Mouse (Mus musculus) cerebellum, adult 18-20 months (tissue): ENCODE results near the gene Mpped2.

Source experiments
- DNase-seq, 2 experiments: peaks; one replicate each; pipeline ENCODE4 v3.0.0; 2021

The Mpped2 gene

DNA sequence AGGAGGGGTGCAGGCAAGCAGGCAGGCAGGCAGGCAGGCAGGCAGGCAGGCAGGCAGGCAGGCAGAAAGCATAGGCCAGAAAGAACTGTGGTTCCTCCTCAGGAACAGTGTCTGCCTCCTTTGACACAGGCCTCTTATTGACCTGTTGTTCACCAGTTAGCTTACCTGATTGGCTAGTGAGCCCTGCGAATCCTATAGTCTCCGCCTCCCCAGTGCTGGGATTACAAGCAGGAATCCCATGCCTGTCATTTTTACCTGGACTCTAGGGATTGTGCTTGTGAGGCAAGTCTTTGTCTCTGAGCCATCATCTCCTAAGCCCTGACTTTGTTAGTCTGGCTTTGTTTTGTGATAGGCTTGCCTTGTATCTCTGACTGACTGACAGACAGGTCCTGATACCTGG lies 14.1 kb downstream of the Mpped2 start:
- DNase-seq, result no peak

GRCm38 (mm10) chr2:106710862-106711477 lies 17.9 kb downstream of the Mpped2 start:
- no peak for DNase-seq

GRCm38 (mm10) chr2:106711506-106711905 lies 18.4 kb downstream of the Mpped2 start:
- no peak for DNase-seq

- peak; percentile 23 to 31 for DNase-seq
Observed at GRCm38 (mm10) chr2:106713151-106713550, 20.1 kb downstream of the Mpped2 start.

DNA sequence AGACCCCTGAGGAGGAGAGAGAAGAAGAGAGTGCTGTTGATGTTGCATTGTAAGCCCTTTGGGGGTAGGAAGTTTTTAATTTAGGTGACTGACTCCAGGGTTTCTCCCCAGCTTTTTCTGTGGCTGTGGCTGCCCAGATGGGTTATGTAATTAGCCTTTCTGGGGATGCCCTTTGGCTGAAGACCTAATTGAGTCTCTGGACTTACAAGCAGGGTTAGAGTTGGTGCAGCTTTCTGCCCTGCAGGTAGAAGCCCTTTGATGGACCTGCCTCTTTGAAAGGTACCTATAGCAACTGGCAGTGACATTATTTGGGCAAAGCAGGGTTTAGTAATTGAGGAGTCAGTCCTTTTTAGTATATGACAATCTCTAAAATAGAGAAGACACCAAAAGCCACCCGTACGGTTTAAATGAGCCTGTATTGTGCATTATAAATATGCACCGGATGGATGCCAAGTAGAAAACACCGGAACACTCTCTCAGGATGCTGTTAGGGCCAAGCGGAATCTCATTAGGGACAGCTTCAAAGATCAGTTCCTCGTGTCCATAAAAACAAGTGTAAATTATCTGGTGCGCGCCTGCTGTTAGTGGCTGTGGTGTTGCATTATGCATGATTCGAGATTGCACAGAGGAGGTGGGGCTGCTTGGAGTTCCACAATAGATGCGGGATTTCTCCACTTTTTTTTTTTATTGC lies 22.8 kb downstream of the Mpped2 start:
- DNase-seq, result no peak

- DNase-seq, result no peak
Observed at GRCm38 (mm10) chr2:106716365-106716717, 23.3 kb downstream of the Mpped2 start.

DNA sequence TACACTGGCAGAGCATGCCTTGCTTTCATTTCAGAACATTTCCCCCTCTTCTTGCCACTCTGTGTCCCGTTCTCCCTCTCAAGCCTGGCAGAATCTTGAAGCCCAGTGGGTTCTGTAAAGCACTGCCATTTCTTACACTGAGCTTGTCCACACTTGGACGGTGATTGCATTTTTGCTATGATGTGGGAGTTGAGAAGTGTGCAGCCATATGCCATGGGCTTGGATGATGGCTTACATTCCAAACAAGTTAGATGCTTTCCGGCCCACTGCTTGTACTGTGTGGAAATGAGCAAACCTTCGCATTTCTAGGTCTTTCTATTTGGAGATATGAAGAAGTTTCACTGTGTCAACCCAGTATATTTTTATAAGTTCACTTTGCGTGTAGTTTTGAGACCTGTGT lies 25.8 kb downstream of the Mpped2 start:
- no peak for DNase-seq

GRCm38 (mm10) chr2:106719434-106719833 lies 26.4 kb downstream of the Mpped2 start:
- no peak for DNase-seq

- DNase-seq, result no peak
Observed at GRCm38 (mm10) chr2:106720644-106721043, 27.6 kb downstream of the Mpped2 start.

DNA sequence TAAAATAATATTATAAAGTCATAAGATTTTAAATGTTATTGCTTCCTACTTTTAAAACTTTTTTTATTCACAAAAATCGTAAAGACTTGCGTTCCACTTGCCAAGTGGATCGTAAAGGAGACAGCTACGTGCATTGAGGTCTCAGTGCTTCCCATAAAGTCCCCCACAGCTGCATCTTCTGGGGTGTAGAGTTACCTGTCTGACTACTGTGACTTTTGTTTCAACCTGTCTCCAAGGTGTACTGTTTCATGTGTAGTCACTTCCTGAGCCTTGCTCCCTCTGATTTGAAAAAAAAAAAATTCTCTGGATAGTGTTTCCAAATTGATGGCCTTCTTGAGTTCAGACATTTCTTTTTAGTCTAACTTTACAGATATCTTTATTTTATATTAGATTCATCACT lies 29.0 kb downstream of the Mpped2 start:
- DNase-seq, result no peak

DNA sequence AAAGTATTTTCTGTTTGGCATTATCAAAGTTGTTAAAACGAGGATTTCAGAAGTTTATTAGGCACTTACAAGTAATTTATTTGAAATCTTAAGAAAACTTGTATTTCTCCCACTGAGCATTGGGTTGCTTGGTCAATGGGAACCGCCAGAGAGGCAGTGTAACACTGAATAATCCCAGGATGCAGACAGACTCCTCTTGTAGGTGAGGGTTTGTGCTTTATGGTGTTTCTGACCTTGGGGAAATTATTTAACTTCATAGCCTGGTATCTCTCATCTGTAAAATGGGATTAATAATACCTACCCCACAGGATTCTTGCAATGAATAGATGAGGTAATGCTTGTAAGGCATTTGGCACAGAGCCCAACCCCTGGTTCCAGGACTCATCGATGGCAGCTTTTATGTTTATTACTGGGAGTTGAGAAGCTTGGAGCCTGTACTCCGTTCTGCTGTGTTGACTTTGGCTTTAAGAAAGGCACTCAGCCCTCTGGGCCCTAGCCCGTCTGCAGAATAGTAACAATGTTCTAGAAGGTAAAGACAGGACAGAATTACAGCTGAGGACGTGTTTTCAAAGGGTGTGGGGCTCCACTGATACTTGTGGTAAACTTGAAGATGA lies 37.0 kb downstream of the Mpped2 start:
- DNase-seq, result no peak

- DNase-seq, result no peak
Observed at GRCm38 (mm10) chr2:106730608-106731007, 37.5 kb downstream of the Mpped2 start.

DNA sequence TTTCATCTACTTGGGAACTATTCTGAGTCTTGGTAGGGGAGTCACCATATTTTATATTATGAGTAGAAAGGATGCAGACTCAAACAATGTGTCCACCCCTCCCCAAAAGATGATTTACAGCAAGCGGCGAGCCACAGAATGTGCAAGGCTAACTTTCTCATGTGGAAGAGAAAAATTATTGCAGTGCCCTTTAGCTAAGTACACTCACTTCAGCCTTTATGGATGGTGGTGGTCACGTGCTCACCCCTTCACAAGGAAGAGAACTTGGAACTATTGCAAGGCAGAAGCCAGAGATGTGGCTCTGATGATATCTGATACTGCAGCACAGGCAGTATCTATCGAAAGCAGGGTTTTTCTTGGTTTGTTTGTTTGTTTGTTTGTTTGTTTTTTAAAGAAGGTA lies 38.4 kb downstream of the Mpped2 start:
- no peak for DNase-seq

DNA sequence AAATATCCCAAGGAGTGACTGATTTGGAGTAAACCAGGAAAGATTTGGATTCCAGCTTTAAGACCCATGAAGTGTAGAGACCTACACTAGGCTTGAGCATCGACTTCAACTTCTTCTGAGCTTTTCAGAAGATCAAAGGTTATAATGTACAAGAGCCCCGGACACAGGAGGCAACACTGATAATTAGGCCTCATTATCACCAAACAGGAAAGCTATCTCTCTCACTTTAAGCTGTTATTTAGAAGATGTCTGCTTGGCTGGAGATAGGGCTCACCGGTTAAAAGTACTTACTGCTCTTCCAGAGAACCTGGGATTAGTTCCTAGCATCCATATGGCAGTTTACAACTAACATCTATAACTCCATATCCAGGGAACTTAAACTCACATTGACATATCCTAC lies 39.1 kb downstream of the Mpped2 start:
- no peak for DNase-seq

DNA sequence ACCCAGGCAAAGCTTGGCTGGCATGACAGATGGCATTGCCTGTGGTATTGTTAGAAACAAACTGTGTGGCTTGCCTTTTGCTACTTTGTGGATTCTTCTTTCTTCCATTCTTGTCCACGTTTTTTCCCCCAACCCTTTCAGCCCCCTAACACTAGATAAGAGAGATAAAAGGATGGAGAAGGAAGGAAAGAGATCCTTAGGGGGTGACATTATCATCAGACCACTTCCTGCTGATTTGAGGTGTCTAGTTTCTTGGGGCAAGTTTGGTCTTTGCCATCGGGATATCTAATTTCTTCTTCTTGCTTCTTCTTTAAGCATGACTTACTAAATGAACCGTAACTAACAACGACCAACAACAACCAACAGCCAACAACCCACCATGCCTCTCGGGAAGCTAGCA lies 40.3 kb downstream of the Mpped2 start:
- no peak for DNase-seq

- no peak for DNase-seq
Observed at GRCm38 (mm10) chr2:106734004-106734403, 40.9 kb downstream of the Mpped2 start.

DNA sequence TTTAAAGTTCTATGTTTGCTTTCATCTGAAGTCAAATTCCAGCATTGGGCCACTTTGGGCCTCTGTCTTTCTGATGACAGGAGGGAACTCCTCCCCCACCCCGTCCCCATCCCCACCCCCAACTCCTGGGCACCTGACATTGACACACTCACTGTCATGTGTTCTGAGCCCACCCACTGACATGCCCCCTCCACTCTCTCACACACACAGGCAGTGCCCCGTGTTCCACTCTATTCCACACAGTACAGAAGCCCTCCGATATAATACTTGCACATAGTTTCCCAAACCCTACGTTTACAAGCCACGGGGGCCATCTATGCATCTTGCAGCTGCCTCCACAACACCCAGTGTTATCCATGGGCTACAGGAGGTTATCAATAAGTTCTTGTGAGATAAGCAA lies 42.1 kb downstream of the Mpped2 start:
- DNase-seq, result no peak

DNA sequence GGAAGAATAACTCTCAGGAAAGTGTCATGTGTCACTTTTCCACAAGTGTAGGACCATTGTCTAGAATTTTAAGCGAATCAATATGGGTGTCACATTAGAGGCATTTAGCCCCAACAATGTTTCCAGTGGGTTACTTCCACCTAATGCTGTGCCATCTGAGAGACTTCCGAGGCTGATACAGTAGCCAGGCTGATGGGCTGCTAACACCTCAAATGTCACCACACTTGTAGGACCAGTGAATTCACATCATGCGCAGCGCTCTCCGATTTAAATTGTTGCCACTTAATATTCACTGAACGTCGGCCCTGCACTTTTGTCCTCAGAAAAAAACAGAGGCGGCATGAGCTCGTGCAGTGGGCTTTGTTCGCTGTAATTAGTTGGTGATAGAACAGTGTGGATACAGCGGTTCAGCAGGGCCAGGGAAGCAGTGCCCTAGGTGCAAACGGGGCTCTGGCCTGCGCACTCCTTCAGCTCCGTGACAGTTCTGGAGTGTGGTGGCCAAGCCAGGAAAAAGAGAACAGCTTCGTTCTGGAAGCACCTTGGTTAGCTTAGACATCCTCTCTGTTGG lies 42.8 kb downstream of the Mpped2 start:
- no peak for DNase-seq

DNA sequence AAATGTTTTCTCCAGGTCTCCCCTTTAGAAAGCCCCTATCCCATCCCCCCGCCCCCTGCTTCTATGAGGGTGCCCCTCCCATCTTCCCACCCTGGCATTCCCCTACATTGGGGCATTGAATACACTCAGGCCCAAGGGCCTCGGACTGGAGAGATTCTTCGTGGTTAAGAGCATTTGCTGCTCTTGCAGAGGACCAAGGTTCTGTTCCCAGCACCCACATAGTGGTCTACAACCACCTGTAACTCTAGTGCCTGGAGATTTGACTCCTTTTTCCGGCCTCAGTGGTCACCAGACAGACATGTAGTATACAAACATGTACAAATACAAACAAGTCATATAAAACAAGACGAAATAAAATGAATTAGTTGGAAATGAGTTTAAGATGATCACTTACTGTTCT lies 45.9 kb downstream of the Mpped2 start:
- no peak for DNase-seq

DNA sequence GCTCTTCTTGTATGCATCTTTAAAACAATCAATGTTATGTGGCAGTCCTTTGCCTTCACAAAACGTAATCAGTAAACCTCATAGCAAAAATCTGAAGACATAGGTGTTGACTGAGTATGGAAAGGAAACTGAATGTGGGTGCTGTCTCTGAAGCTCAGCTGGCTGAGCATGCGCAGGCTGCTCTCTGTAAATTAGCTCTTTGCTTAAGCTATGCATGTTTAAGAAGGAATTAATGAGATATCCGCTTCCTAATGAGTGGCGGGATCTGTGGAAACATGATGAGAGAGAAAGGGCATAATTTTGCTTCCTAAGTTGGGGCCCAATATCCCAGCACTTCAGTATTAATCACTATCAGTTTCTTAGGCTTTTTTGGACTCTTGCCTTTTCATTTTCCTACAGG lies 51.0 kb downstream of the Mpped2 start:
- DNase-seq, result no peak

DNA sequence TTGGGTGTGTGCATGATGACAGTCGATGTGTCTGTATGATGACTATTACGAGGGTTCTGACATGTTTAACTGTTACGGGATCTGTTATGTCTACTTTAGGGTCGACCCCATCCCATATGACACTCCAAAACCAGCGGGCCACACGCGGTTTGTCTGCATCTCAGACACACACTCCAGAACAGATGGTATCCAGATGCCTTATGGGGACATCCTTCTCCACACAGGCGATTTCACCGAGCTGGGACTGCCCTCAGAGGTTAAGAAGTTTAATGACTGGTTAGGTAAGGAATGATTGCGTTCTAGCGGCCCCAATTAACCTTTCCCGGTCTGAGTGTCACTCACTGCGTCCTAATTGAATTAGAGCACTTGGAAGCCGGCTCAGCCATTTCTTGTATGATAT lies 51.5 kb downstream of the Mpped2 start:
- no peak for DNase-seq

- DNase-seq, result no peak
Observed at GRCm38 (mm10) chr2:106745364-106745763, 52.3 kb downstream of the Mpped2 start.

DNA sequence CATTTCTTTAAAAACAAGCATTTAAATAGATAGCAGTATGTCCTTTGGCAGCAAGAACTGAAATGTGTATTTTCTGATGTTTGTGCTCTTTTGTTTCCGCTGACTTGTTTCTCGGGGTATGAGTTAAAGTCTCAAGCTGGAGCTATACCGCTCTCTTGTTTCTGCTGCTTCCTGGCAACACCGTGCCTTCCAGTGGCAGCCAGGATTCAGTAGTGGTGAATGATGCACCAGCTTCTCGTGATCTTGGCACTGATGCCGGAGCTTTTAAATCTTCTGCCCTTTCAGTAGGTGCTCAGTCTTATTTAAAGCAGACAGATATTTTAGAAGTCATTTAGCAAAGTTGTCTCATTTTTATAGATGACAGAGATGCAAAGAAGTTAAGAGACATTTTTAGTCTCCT lies 53.1 kb downstream of the Mpped2 start:
- DNase-seq, result no peak

GRCm38 (mm10) chr2:106746905-106747304 lies 53.8 kb downstream of the Mpped2 start:
- no peak for DNase-seq
